Mouse (Mus musculus) thymus, postnatal 10 days (tissue): ENCODE measurements around the gene Fgfr2.

ENCODE experiments used
- DNase-seq, 2 experiments: peaks; one replicate each; pipeline ENCODE4 v3.0.0; 2021; ENCODE audit warnings: low spot score in 2 of 2

Fgfr2 gene

GRCm38 (mm10) chr7:131629562-131629961 is 1493.6 kb downstream of the Fgfr2 start:
- no peak for DNase-seq

GRCm38 (mm10) chr7:131628846-131629391 is 1494.2 kb downstream of the Fgfr2 start:
- no peak for DNase-seq

GRCm38 (mm10) chr7:131628356-131628755 is 1494.8 kb downstream of the Fgfr2 start:
- no peak for DNase-seq

- DNase-seq: no peak
Measured at GRCm38 (mm10) chr7:131609677-131610076, 1513.5 kb downstream of the Fgfr2 start.

GRCm38 (mm10) chr7:131608049-131608448 is 1515.1 kb downstream of the Fgfr2 start:
- no peak for DNase-seq

- no peak for DNase-seq
Measured at GRCm38 (mm10) chr7:131605481-131605880, 1517.7 kb downstream of the Fgfr2 start.

GRCm38 (mm10) chr7:131604946-131605345 is 1518.2 kb downstream of the Fgfr2 start:
- DNase-seq: no peak

- no peak for DNase-seq
Measured at GRCm38 (mm10) chr7:131603186-131603585, 1520.0 kb downstream of the Fgfr2 start.

GRCm38 (mm10) chr7:131602106-131602505 is 1521.0 kb downstream of the Fgfr2 start:
- DNase-seq: no peak

GRCm38 (mm10) chr7:131598483-131598824 is 1524.7 kb downstream of the Fgfr2 start:
- no peak for DNase-seq

- no peak for DNase-seq
Measured at GRCm38 (mm10) chr7:131597779-131598482, 1525.2 kb downstream of the Fgfr2 start.

GRCm38 (mm10) chr7:131585551-131585950 is 1537.6 kb downstream of the Fgfr2 start:
- DNase-seq: no peak

- DNase-seq: no peak
Measured at GRCm38 (mm10) chr7:131582178-131582577, 1541.0 kb downstream of the Fgfr2 start.

- no peak for DNase-seq
Measured at GRCm38 (mm10) chr7:131575246-131575645, 1547.9 kb downstream of the Fgfr2 start.

- DNase-seq: no peak
Measured at GRCm38 (mm10) chr7:131560697-131561042, 1562.5 kb downstream of the Fgfr2 start.

GRCm38 (mm10) chr7:131559986-131560696 is 1563.0 kb downstream of the Fgfr2 start, which contains the start of gene Bub3:
Gene Bub3, plus strand, starts transcription at chr7:131560222.
- peak; percentile 85 to 88 for DNase-seq

GRCm38 (mm10) chr7:131557751-131558150 is 1565.4 kb downstream of the Fgfr2 start:
- DNase-seq: no peak

- DNase-seq: no peak
Measured at GRCm38 (mm10) chr7:131556541-131557271, 1566.4 kb downstream of the Fgfr2 start.

- DNase-seq: no peak
Measured at GRCm38 (mm10) chr7:131556116-131556515, 1567.0 kb downstream of the Fgfr2 start.

- no peak for DNase-seq
Measured at GRCm38 (mm10) chr7:131555301-131556081, 1567.7 kb downstream of the Fgfr2 start.

GRCm38 (mm10) chr7:131554341-131555180 is 1568.6 kb downstream of the Fgfr2 start:
- DNase-seq: no peak
